Mouse (Mus musculus) myocyte (in vitro differentiated cells): Measurements from ENCODE around the gene Ptprm. TPM values are rescaled to one million over a fixed set of nuclear protein-coding genes. Genes with fewer than 3 reads are reported as not detected.

ENCODE experiments used
- H3K27me3 ChIP-seq: one replicate; pipeline ENCODE4 v1.6.1; 2011; ENCODE audit not compliant: control insufficient read depth, insufficient read depth, insufficient read length
- H3K36me3 ChIP-seq: one replicate; pipeline ENCODE4 v1.6.1; 2011; ENCODE audit not compliant: control insufficient read depth, insufficient read depth
- H3K4me2 ChIP-seq: one replicate; pipeline ENCODE4 v1.6.1; 2011; ENCODE audit warnings: low read depth, control low read depth
- H3K4me3 ChIP-seq: one replicate; pipeline ENCODE4 v1.5.1; 2011; ENCODE audit warnings: mild to moderate bottlenecking, control low read depth, moderate library complexity
- H3K79me2 ChIP-seq: one replicate; pipeline ENCODE4 v1.6.1; 2011; ENCODE audit not compliant: control insufficient read depth, insufficient read depth
- H3ac ChIP-seq: one replicate; pipeline ENCODE4 v1.6.1; 2011; ENCODE audit not compliant: control insufficient read depth, insufficient read length
- CEBPB ChIP-seq: IDR thresholded peaks from 2 replicates; pipeline ENCODE4 v1.6.1; 2011; ENCODE audit warnings: mild to moderate bottlenecking, moderate library complexity; ENCODE audit not compliant: poor library complexity, insufficient read depth, severe bottlenecking
- E2F4 ChIP-seq: IDR thresholded peaks from one replicate; pipeline ENCODE4 v1.6.1; 2011; ENCODE audit warnings: mild to moderate bottlenecking, control low read depth, moderate library complexity; ENCODE audit not compliant: insufficient read depth
- MAX ChIP-seq: IDR thresholded peaks from one replicate; pipeline ENCODE4 v1.6.1; 2011; ENCODE audit warnings: low read depth, mild to moderate bottlenecking, control low read depth
- MYOD1 ChIP-seq, 3 experiments: IDR thresholded peaks; one replicate each; pipeline ENCODE4 v1.6.1; 2011; ENCODE audit warnings: control low read depth in 2 of 3, low read depth in 2 of 3, mild to moderate bottlenecking in 2 of 3, moderate library complexity in 1 of 3; ENCODE audit not compliant: insufficient read length in 2 of 3, control insufficient read depth in 1 of 3
- MYOG ChIP-seq, 3 experiments: IDR thresholded peaks; one replicate each; pipeline ENCODE4 v1.6.1; 2011; ENCODE audit warnings: control low read depth in 2 of 3, low read depth in 2 of 3, mild to moderate bottlenecking in 2 of 3; ENCODE audit not compliant: insufficient read length in 2 of 3, control insufficient read depth in 1 of 3, insufficient read depth in 1 of 3
- POLR2A ChIP-seq: IDR thresholded peaks from one replicate; pipeline ENCODE4 v1.6.1; 2011; ENCODE audit warnings: low read depth, mild to moderate bottlenecking, control low read depth, moderate library complexity; ENCODE audit not compliant: insufficient read length
- POLR2AphosphoS2 ChIP-seq: IDR thresholded peaks from one replicate; pipeline ENCODE4 v1.6.1; 2011; ENCODE audit warnings: low read depth, control low read depth; ENCODE audit not compliant: insufficient read length
- REST ChIP-seq: IDR thresholded peaks from one replicate; pipeline ENCODE4 v1.6.1; 2011; ENCODE audit warnings: mild to moderate bottlenecking, control low read depth, moderate library complexity; ENCODE audit not compliant: insufficient read depth, insufficient read length
- SRF ChIP-seq: IDR thresholded peaks from one replicate; pipeline ENCODE4 v1.6.1; 2011; ENCODE audit warnings: low read depth; ENCODE audit not compliant: control insufficient read depth, insufficient read length
- TCF12 ChIP-seq: IDR thresholded peaks from one replicate; pipeline ENCODE4 v1.6.1; 2011; ENCODE audit warnings: mild to moderate bottlenecking, control low read depth; ENCODE audit not compliant: poor library complexity, insufficient read depth, severe bottlenecking
- TCF3 ChIP-seq: IDR thresholded peaks from one replicate; pipeline ENCODE4 v1.6.1; 2011; ENCODE audit warnings: low read depth, control low read depth; ENCODE audit not compliant: insufficient read length
- USF1 ChIP-seq: IDR thresholded peaks from one replicate; pipeline ENCODE4 v1.6.1; 2011; ENCODE audit warnings: low read depth, mild to moderate bottlenecking, control low read depth, moderate library complexity
- polyA plus RNA-seq: library from polyadenylated mRNA; unstranded; fragments of >200 nt; fragmentation: generic; extraction: Trizol; gene quantifications from one replicate; pipeline ENCODE4 v1.2.1, GENCODE M21; 2012; ENCODE audit warnings: missing spikeins

Ptprm gene
- polyA plus RNA-seq, 1 experiment: 6.5 TPM

- no peaks in the 10 kb centered on the region for H3K36me3 ChIP-seq
- H3K79me2 ChIP-seq: no peaks in the 10 kb centered on the region
- TF ChIP-seq E2F4: no peak
- no peak for TF ChIP-seq USF1
- TF ChIP-seq REST: no peak
- TF ChIP-seq MYOD1 (IDR thresholded peaks at IDR 0.05; ENCODE audit: control insufficient read depth in 1 of 3, insufficient read length in 2 of 3, low read depth in 2 of 3): no peak
- no peak for TF ChIP-seq POLR2AphosphoS2
- no peak overlapping the region for H3ac ChIP-seq
- H3K4me2 ChIP-seq: no peak overlapping the region
- no peaks in the 10 kb centered on the region for H3K27me3 ChIP-seq
- no peak overlapping the region for H3K4me3 ChIP-seq
These were observed 410.7 kb downstream of the Ptprm start for GRCm38 (mm10) chr17:66943539-66943938.

DNA sequence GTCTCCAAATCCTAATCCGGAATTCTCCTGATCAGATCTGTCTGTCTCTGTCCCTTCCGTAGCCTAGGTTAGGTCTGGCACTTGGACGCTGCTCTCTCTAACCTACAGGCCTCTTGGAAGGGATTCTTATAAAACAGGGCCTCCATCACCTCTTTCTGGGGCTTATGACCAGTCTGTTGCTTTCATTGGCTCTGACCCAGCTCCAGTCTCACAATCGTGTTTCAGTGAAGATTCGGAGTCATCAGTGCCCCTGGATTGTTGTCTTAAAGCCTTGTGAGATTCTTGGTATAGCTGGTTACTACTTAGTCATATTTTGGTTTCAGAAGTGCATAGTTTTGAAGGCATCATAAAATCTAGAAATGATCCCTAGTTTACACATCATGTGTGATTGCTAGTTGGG is 428.6 kb downstream of the Ptprm start:
- H3ac ChIP-seq: no peak overlapping the region
- no peaks in the 10 kb centered on the region for H3K36me3 ChIP-seq
- no peaks in the 10 kb centered on the region for H3K27me3 ChIP-seq
- H3K4me3 ChIP-seq: no peak overlapping the region
- no peak for TF ChIP-seq POLR2A
- TF ChIP-seq MYOD1 (IDR thresholded peaks at IDR 0.05; ENCODE audit: control insufficient read depth in 1 of 3, insufficient read length in 2 of 3, low read depth in 2 of 3): no peak
- TF ChIP-seq CEBPB: no peak
- no peak for TF ChIP-seq MAX
- TF ChIP-seq REST: no peak
- TF ChIP-seq POLR2AphosphoS2: no peak
- TF ChIP-seq E2F4: no peak
- TF ChIP-seq TCF12: no peak
- H3K79me2 ChIP-seq: no peaks in the 10 kb centered on the region
- no peak overlapping the region for H3K4me2 ChIP-seq

GRCm38 (mm10) chr17:66914696-66915095 is 439.6 kb downstream of the Ptprm start:
- Histone ChIP-seq H3K36me3 (no peaks in the 10 kb centered on the region), H3K4me2 (no peak overlapping the region), H3K4me3 (no peak overlapping the region), H3ac (no peak overlapping the region), H3K79me2 (no peaks in the 10 kb centered on the region), H3K27me3 (no peaks in the 10 kb centered on the region)
- no peak for TF ChIP-seq REST
- no peak for TF ChIP-seq E2F4
- no peak for TF ChIP-seq CEBPB
- TF ChIP-seq MAX: no peak
- TF ChIP-seq MYOD1 (IDR thresholded peaks at IDR 0.05; ENCODE audit: control insufficient read depth in 1 of 3, insufficient read length in 2 of 3, low read depth in 2 of 3): no peak
- no peak for TF ChIP-seq TCF12
- no peak for TF ChIP-seq MYOG (IDR thresholded peaks at IDR 0.05; ENCODE audit: control insufficient read depth in 1 of 3, insufficient read depth in 1 of 3, insufficient read length in 2 of 3, low read depth in 2 of 3)
- no peak for TF ChIP-seq USF1

GRCm38 (mm10) chr17:66912533-66912932 is 441.7 kb downstream of the Ptprm start:
- no peak overlapping the region for H3K4me2 ChIP-seq
- TF ChIP-seq MAX (no peak), POLR2AphosphoS2 (no peak), USF1 (no peak), TCF12 (no peak), SRF (no peak), TCF3 (no peak), POLR2A (no peak), E2F4 (no peak), MYOD1 (IDR thresholded peaks at IDR 0.05; ENCODE audit: control insufficient read depth in 1 of 3, insufficient read length in 2 of 3, low read depth in 2 of 3) (no peak), CEBPB (no peak), REST (no peak), MYOG (IDR thresholded peaks at IDR 0.05; ENCODE audit: control insufficient read depth in 1 of 3, insufficient read depth in 1 of 3, insufficient read length in 2 of 3, low read depth in 2 of 3) (no peak)
- no peak overlapping the region for H3K4me3 ChIP-seq

DNA sequence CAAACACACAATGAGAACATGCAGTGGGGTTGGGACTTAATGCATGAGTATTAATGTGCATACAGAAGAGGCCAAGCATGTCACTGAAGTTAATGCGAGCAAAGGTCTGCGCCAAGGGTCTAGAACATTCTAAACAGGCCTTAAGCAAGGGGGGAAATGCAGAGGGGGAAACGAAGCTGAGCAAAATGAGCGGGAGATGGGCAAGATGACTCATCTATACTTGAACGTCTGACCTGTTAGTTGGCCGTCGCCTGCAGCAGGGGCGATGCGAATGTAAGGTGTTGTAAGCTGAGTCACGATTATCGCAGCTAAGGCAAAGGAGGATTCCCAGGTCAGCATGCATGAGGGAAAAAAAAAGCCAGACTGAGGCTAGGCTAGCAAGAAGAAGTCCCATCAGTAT is 442.1 kb downstream of the Ptprm start:
- no peak for TF ChIP-seq MYOG (IDR thresholded peaks at IDR 0.05; ENCODE audit: control insufficient read depth in 1 of 3, insufficient read depth in 1 of 3, insufficient read length in 2 of 3, low read depth in 2 of 3)
- no peak for TF ChIP-seq MYOD1 (IDR thresholded peaks at IDR 0.05; ENCODE audit: control insufficient read depth in 1 of 3, insufficient read length in 2 of 3, low read depth in 2 of 3)
- TF ChIP-seq USF1: no peak
- no peak for TF ChIP-seq TCF3
- TF ChIP-seq SRF: no peak
- no peak for TF ChIP-seq CEBPB
- Histone ChIP-seq H3K4me2 (no peak overlapping the region), H3ac (no peak overlapping the region), H3K36me3 (no peaks in the 10 kb centered on the region), H3K4me3 (no peak overlapping the region), H3K79me2 (no peaks in the 10 kb centered on the region), H3K27me3 (no peaks in the 10 kb centered on the region)

More at GRCm38 (mm10) chr17:66912533-66912932, 441.7 kb downstream of the Ptprm start:
- no peaks in the 10 kb centered on the region for H3K36me3 ChIP-seq
- H3ac ChIP-seq: no peak overlapping the region
- no peaks in the 10 kb centered on the region for H3K27me3 ChIP-seq
- no peaks in the 10 kb centered on the region for H3K79me2 ChIP-seq
